ENCODE assay signal across 9 mouse cellular contexts in genomic region chr5:27048926-27049325, GRCm38 (mm10).
DNase-seq lines count a peak whose midpoint lies in the region; ATAC-seq lines count a peak whose summit lies in the region.
"Had no signal": no experiment of that assay in that cellular context is flagged by ENCODE, and none has a peak within 500 bp of the region (broad histone marks: within the 10 kb centered on the region; RNA-seq: fewer than 3 reads in every experiment).

No protein-coding gene starts in this region.

- no peak for DNase-seq in kidney, adult 8-10 months
- DNase-seq in cerebellum, adult 11-12 months = peak; percentile 49
- peak; percentile 31 for DNase-seq in midbrain, embryonic 10.5 days (ENCODE audit: low spot score)
- DNase-seq in ovary, postnatal 10 days (ENCODE audit: low spot score) = no peak
- no peak for DNase-seq in urinary bladder, adult 18-20 months (ENCODE audit: low spot score in 2 of 2)

- no peaks in the 10 kb centered on the region for H3K9me3 ChIP-seq in kidney, embryonic 14.5 days (ENCODE audit: control insufficient read depth, low read length)
- no peaks in the 10 kb centered on the region for H3K9me3 ChIP-seq in forebrain, embryonic 16.5 days (ENCODE audit: control insufficient read depth, low read length)
- H3K9me3 ChIP-seq in midbrain, embryonic 10.5 days (replicated peaks) = no peaks in the 10 kb centered on the region

- no peak for ATAC-seq in kidney, embryonic 14.5 days (ENCODE audit: low FRiP score, low TSS enrichment)
- peak; percentile 44 for ATAC-seq in forebrain, embryonic 16.5 days
- ATAC-seq in megakaryocyte-erythroid progenitor cell, adult 5-6 weeks (replicated peaks; ENCODE audit: low FRiP score, low TSS enrichment, poor library complexity, severe bottlenecking) = no peak

- no peaks in the 10 kb centered on the region for H3K36me3 ChIP-seq in kidney, embryonic 14.5 days (ENCODE audit: control insufficient read depth, insufficient read depth, low read length)
- H3K36me3 ChIP-seq in forebrain, embryonic 16.5 days (ENCODE audit: control insufficient read depth, insufficient read depth) = no peaks in the 10 kb centered on the region
- H3K36me3 ChIP-seq in midbrain, embryonic 10.5 days = no peaks in the 10 kb centered on the region
- H3K36me3 ChIP-seq: G1E had no signal

- H3K27me3 ChIP-seq in kidney, embryonic 14.5 days (ENCODE audit: control insufficient read depth, insufficient read depth, low read length) = peaks cover 21% of the 10 kb centered on the region
- H3K27me3 ChIP-seq in forebrain, embryonic 16.5 days (replicated peaks; ENCODE audit: control insufficient read depth, insufficient read depth, low read length) = 0 out of 2 replicates have a peak, but pooled peaks cover 4% of the 10 kb centered on the region
- peaks cover 34% of the 10 kb centered on the region for H3K27me3 ChIP-seq in midbrain, embryonic 10.5 days (ENCODE audit: low read depth, poor library complexity, severe bottlenecking)

- WGBS in kidney, embryonic 14.5 days = 7% methylated on average over 9 of the region's 9 CpGs
- WGBS in forebrain, embryonic 16.5 days = 6% methylated on average over 9 of the region's 9 CpGs
- 7% methylated on average over 9 of the region's 9 CpGs for WGBS in midbrain, embryonic 10.5 days

- H3K9ac ChIP-seq in kidney, embryonic 14.5 days (ENCODE audit: low read depth, low read length) = no peak overlapping the region
- peak overlapping the region; percentile 91 for H3K9ac ChIP-seq in forebrain, embryonic 16.5 days (replicated peaks; ENCODE audit: low read depth, low read length)

- H3K4me2 ChIP-seq in kidney, embryonic 14.5 days (replicated peaks; ENCODE audit: low read depth, low read length) = peak overlapping the region; percentile 71
- peak overlapping the region; percentile 94 for H3K4me2 ChIP-seq in forebrain, embryonic 16.5 days (ENCODE audit: low read length)

- peaks cover 3% of the 10 kb centered on the region; the same call in 1 of the 2 replicates for H3K4me1 ChIP-seq in kidney, embryonic 14.5 days (ENCODE audit: control insufficient read depth, insufficient read depth, low read length)
- H3K4me1 ChIP-seq in forebrain, embryonic 16.5 days (replicated peaks; ENCODE audit: control insufficient read depth, insufficient read depth, low read length) = peaks cover 15% of the 10 kb centered on the region
- peaks cover 42% of the 10 kb centered on the region for H3K4me1 ChIP-seq in midbrain, embryonic 10.5 days

- H3K4me3 ChIP-seq in kidney, embryonic 14.5 days (ENCODE audit: low read length) = peak overlapping the region; percentile 35
- H3K4me3 ChIP-seq in forebrain, embryonic 16.5 days (replicated peaks; ENCODE audit: low read length) = peak overlapping the region; percentile 69
- peak overlapping the region; percentile 70 for H3K4me3 ChIP-seq in midbrain, embryonic 10.5 days

- H3K27ac ChIP-seq in kidney, embryonic 14.5 days (ENCODE audit: low read depth, low read length) = no peak overlapping the region
- no peak overlapping the region for H3K27ac ChIP-seq in forebrain, embryonic 16.5 days (ENCODE audit: low read length)
- H3K27ac ChIP-seq in midbrain, embryonic 10.5 days (replicated peaks) = peak overlapping the region; percentile 83

Comparison
In these comparisons a context has a peak if more than half of its experiments do, and no peak if none do; other contexts are left out.
1. DNase-seq: peak in cerebellum, adult 11-12 months (single experiment) and midbrain, embryonic 10.5 days (single experiment); none in kidney, adult 8-10 months (0 of 2), ovary, postnatal 10 days (single experiment) and urinary bladder, adult 18-20 months (0 of 2).
2. Peak in every context shown above with its lines, with median percentiles within 50 percentile points of each other: H3K4me3 ChIP-seq.